Mouse (Mus musculus) induced T-regulatory cell, adult 2 months (primary cell): ENCODE results near the gene Tmc5.

ENCODE experiments used
- DNase-seq: peaks from one replicate; pipeline ENCODE4 v3.0.0-alpha.2; 2012; ENCODE audit warnings: low read depth

Gene Tmc5

GRCm38 (mm10) chr7:118611185-118611749, 14.2 kb downstream of the Tmc5 start:
- DNase-seq: no peak

GRCm38 (mm10) chr7:118611933-118612332, 14.8 kb downstream of the Tmc5 start:
- no peak for DNase-seq

GRCm38 (mm10) chr7:118614076-118614475, 17.0 kb downstream of the Tmc5 start:
- no peak for DNase-seq

- DNase-seq: no peak
These were observed 21.0 kb downstream of the Tmc5 start for GRCm38 (mm10) chr7:118618104-118618503.

GRCm38 (mm10) chr7:118620243-118620906, 23.3 kb downstream of the Tmc5 start:
- no peak for DNase-seq

GRCm38 (mm10) chr7:118621094-118621493, 24.0 kb downstream of the Tmc5 start:
- no peak for DNase-seq

GRCm38 (mm10) chr7:118627550-118628298, 30.6 kb downstream of the Tmc5 start:
- DNase-seq: no peak

- DNase-seq: no peak
These were observed 36.0 kb downstream of the Tmc5 start for GRCm38 (mm10) chr7:118633094-118633493.

GRCm38 (mm10) chr7:118633951-118634350, 36.9 kb downstream of the Tmc5 start:
- DNase-seq: no peak

GRCm38 (mm10) chr7:118637466-118637865, 40.4 kb downstream of the Tmc5 start:
- DNase-seq: no peak

GRCm38 (mm10) chr7:118646237-118646636, 49.1 kb downstream of the Tmc5 start:
- DNase-seq: no peak

- DNase-seq: no peak
These were observed 52.2 kb downstream of the Tmc5 start for GRCm38 (mm10) chr7:118649328-118649727.

GRCm38 (mm10) chr7:118650119-118650518, 53.0 kb downstream of the Tmc5 start:
- DNase-seq: no peak

- no peak for DNase-seq
These were observed 53.8 kb downstream of the Tmc5 start for GRCm38 (mm10) chr7:118650891-118651290.

- no peak for DNase-seq
These were observed 55.6 kb downstream of the Tmc5 start for GRCm38 (mm10) chr7:118652572-118653295.

GRCm38 (mm10) chr7:118656730-118657129, 59.6 kb downstream of the Tmc5 start:
- DNase-seq: no peak

- no peak for DNase-seq
These were observed 70.7 kb downstream of the Tmc5 start for GRCm38 (mm10) chr7:118667773-118668172.

GRCm38 (mm10) chr7:118670142-118670541, 73.0 kb downstream of the Tmc5 start:
- DNase-seq: no peak

- DNase-seq: no peak
These were observed 79.7 kb downstream of the Tmc5 start for GRCm38 (mm10) chr7:118676826-118677225.

GRCm38 (mm10) chr7:118688199-118688598, 91.1 kb downstream of the Tmc5 start:
- DNase-seq: peak; percentile 68

GRCm38 (mm10) chr7:118689088-118689487, 92.0 kb downstream of the Tmc5 start:
- DNase-seq: no peak

- no peak for DNase-seq
These were observed 94.2 kb downstream of the Tmc5 start for GRCm38 (mm10) chr7:118691287-118691686.

GRCm38 (mm10) chr7:118696146-118696545, 99.0 kb downstream of the Tmc5 start:
- DNase-seq: no peak
